Mouse (Mus musculus) testis, adult 2 months (tissue): Measurements from ENCODE around the gene P4ha3.

ENCODE experiments used
- CTCF ChIP-seq: fragments of 200-500 bp; IDR thresholded peaks from 2 replicates; pipeline ENCODE4 v1.5.1; 2012; ENCODE audit warnings: low read depth, mild to moderate bottlenecking, inconsistent platforms, low read length, moderate library complexity; ENCODE audit not compliant: control insufficient read depth, insufficient read depth, insufficient replicate concordance
- POLR2A ChIP-seq: fragments of 200-500 bp; IDR thresholded peaks from 2 replicates; pipeline ENCODE4 v1.6.1; 2012; ENCODE audit warnings: low read depth, mild to moderate bottlenecking, inconsistent platforms, low read length, moderate library complexity; ENCODE audit not compliant: control insufficient read depth

GRCm38 (mm10) chr7:100287748-100288578 is 2.6 kb downstream of the P4ha3 start:
- no peak for TF ChIP-seq CTCF
- no peak for TF ChIP-seq POLR2A
